Mouse (Mus musculus) fat pad, adult 2 months (tissue): ENCODE measurements around the gene Fam181a.

Experiments
- DNase-seq: peaks from one replicate; pipeline ENCODE4 v3.0.0-alpha.2; 2011; ENCODE audit warnings: low read depth, low spot score; ENCODE audit errors: extremely low read depth

The Fam181a gene

GRCm38 (mm10) chr12:103355746-103356414, 45.1 kb downstream of the Fam181a start, which contains the start of gene Asb2:
Gene Asb2, minus strand, starts transcription at chr12:103356001.
- no peak for DNase-seq

GRCm38 (mm10) chr12:103356415-103356748, 45.6 kb downstream of the Fam181a start:
- DNase-seq = no peak

GRCm38 (mm10) chr12:103358216-103358615, 47.4 kb downstream of the Fam181a start:
- no peak for DNase-seq

DNA sequence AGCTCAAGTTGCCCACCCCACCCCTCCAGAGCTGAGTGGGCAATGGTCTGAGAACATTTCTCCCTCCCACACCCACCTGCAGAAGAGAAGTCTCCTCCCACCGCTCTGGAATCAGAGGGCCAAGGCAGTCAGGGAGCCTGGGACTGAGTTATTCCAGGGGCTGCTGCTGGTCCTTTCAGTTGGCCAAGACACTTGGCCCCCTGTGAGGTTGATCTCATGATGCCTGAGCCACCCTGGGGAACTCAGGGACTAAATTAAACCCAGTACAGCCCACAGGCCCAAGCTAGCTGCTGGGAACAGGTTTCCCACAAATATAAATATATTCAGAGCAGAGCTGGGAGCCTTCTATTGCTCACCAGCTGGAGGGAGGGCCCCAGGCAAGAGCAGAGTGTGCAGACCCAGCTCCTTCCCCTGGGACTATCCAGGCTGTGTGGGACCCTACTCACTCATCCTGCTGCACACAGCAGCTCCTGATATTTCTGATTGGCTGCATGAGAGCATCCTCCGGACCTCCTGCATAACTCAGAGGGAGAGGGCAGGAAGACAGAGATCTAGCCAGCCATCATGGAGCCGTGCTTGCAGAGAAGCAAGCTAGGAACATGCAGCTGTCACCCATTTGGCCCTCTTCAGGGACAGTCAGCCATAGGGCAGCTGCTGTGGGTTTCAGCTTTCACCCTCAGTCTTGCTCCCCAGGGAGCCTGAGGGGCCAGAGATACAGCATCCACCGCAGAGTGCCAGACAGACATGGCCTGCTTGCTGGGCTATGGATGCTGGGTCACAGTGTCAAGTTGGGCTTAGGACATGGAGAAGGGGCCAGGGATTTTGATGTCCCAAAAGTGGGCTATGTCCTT, 48.4 kb downstream of the Fam181a start:
- no peak for DNase-seq

DNA sequence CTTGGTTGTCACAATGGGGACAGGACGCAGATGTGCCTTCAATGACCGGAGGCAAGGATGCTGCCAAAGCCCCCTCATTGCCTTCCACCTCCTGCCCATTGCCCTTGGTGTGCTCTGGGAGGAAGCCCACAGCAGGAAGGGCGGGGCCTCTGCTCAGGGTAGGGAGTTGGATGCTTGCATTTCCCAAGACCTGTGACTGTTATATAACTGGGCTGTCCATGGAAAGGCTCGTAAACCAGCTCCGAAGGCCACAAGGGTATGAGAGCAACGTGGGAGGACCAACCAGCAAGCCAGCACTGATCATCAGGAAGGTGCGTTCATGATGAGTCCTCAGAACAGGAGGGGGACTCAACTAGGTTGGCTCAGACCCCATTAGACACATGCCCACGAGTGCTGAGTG, 50.0 kb downstream of the Fam181a start:
- no peak for DNase-seq

DNA sequence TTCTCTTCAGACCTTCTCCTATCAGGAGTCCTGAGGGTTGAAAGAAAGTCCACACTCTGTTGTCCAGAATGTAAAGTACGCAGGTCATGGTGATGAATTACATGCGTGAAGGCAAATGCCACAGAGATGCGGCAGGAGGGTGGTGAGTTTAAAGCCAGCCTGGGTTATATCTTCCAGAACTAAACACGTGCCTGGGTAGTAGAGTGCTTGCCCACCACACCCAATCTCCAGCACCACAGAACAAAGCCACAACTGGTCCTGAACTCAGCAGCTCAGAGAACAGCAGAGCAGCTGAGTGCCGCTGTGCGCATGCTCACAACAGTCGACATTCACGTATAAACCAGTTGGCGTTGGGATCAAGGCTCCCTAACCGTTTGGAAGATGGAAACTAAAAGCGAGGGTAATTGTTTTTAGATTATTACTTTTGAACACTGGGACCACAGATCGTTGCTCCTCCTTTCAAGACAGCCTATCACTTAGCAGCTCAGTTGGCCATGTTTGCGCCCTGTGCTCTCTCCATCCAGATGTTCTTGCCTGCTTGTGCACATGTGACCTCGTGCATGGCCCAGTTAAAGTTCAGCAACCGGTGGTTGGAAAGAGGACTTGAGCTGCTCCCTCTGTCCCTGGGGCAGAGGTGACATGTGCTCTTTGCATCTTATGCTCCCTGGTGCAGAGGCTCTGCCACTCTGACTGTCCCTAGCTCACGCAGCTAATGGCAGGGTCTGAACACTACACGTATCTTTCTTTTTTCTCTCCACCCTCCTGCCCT, 50.9 kb downstream of the Fam181a start:
- no peak for DNase-seq

GRCm38 (mm10) chr12:103362336-103362735, 51.6 kb downstream of the Fam181a start:
- no peak for DNase-seq
